Mouse (Mus musculus) midbrain, embryonic 13.5 days (tissue): ENCODE measurements at regions not wholly inside any gene's neighbourhood (a gene's known extent, or its start where the extent isn't known, plus 50 kb on each side); places are given as distances from the start of the nearest gene placed in this dataset.

Source experiments
- ATAC-seq: fragments of 200-750 bp; cut with Nextera tagmentation; 2 replicates; pipeline ENCODE4 v1.8.0; 2017; ENCODE audit warnings: mild to moderate bottlenecking, moderate TSS enrichment, moderate library complexity
- H3K27ac ChIP-seq: fragments of 300-500 bp; sonication (generic); 2 replicates; pipeline ENCODE4 v1.5.1; 2015; ENCODE audit warnings: inconsistent platforms, mild to moderate bottlenecking, moderate library complexity
- H3K27me3 ChIP-seq: fragments of 300-500 bp; sonication (generic); 2 replicates; pipeline ENCODE4 v1.6.1; 2015; ENCODE audit warnings: mild to moderate bottlenecking, inconsistent platforms
- H3K36me3 ChIP-seq: fragments of 300-500 bp; sonication (generic); 2 replicates; pipeline ENCODE4 v1.6.1; 2015; ENCODE audit warnings: mild to moderate bottlenecking, inconsistent platforms
- H3K4me1 ChIP-seq: fragments of 300-500 bp; sonication (generic); replicated peaks from 2 replicates; pipeline ENCODE4 v1.6.1; 2015; ENCODE audit warnings: inconsistent platforms
- H3K4me2 ChIP-seq: fragments of 300-500 bp; sonication (generic); replicated peaks from 2 replicates; pipeline ENCODE4 v1.6.1; 2015; ENCODE audit warnings: moderate library complexity, mild to moderate bottlenecking, inconsistent platforms
- H3K4me3 ChIP-seq: fragments of 300-500 bp; sonication (generic); replicated peaks from 2 replicates; pipeline ENCODE4 v1.5.1; 2015; ENCODE audit warnings: mild to moderate bottlenecking, inconsistent platforms
- H3K9ac ChIP-seq: fragments of 300-500 bp; sonication (generic); replicated peaks from 2 replicates; pipeline ENCODE4 v1.6.1; 2015; ENCODE audit warnings: mild to moderate bottlenecking, inconsistent platforms
- H3K9me3 ChIP-seq: fragments of 300-500 bp; sonication (generic); 2 replicates; pipeline ENCODE4 v1.6.1; 2016; ENCODE audit warnings: mild to moderate bottlenecking, inconsistent platforms
- WGBS: fragments of 180-500 bp; shearing (Covaris S2); methylation state at CpG from one replicate; pipeline ENCODE4 v1.1.7; 2015; 5-methylcytosine and 5-hydroxymethylcytosine counted together

DNA sequence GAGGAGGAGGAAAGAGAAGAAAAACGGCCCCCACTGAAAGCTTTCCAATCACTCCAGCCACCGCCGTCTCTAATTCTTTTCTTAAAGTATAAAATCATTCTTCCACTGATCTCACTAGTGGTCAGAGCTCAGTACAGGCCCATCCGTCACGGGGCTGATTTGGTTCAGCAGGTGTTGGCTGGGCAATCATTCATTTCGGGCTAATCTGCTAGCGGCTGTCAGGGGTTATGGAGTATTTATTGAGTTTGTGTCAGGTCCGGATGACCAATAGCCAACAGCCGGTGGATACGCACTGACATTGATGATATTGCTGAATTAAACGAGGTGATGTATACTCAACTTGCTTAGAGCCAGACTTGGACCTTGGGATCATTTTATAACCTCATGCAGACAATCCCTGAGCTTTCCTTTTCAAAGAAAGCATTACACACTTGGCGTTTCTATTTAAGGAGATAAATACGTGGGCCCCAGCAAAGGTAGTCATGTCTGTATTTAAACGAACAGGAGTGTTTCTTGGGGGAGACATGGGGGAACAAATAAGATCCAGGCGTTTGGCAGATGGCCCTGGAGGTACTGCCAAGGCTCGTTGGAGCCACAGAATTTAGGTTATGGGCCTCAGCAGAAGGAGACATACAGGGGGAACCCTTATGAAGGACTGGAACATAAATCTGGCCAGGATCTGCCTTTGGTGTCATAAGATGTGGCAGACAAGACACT is 385.1 kb downstream of the Gm45692 start:
- Histone ChIP-seq H3K4me3 (no peak overlapping the region), H3K36me3 (no peaks in the 10 kb centered on the region), H3K9ac (no peak overlapping the region), H3K9me3 (no peaks in the 10 kb centered on the region), H3K4me1 (peaks cover 12% of the 10 kb centered on the region; the same call in 1 of the 2 replicates), H3K27me3 (no peaks in the 10 kb centered on the region), H3K27ac (no peak overlapping the region), H3K4me2 (no peak overlapping the region)
- ATAC-seq, result no peak
- 71% methylated on average over 16 of the region's 16 CpGs for WGBS

DNA sequence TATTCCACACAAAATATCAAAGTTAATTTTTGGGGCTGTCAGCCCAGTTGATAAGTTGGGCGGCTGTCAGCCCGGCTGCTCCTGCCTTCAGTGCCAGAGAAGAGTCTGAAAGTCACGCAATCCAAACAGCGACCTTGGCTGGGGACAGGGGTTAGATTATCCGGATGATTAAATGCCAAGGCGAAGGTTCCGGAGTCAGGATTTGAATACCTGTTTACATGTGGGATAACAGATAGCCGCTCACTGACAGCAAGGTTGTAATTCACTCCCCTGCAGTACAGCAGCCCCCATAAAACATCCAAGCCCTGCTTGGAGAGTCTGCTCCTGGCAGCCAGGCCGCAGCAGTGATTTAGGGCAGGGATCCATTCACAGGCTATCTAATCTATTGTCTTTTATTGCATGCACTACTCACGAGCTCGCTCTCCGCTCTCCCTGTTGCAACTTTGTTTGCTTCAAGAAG is 388.3 kb downstream of the Gm45692 start:
- 63% methylated on average over 12 of the region's 12 CpGs for WGBS
- Histone ChIP-seq H3K4me3 (no peak overlapping the region), H3K9ac (no peak overlapping the region), H3K4me2 (no peak overlapping the region), H3K4me1 (peaks cover 9% of the 10 kb centered on the region; the same call in 1 of the 2 replicates), H3K27me3 (no peaks in the 10 kb centered on the region), H3K9me3 (no peaks in the 10 kb centered on the region), H3K36me3 (no peaks in the 10 kb centered on the region), H3K27ac (no peak overlapping the region)
- ATAC-seq, result no peak

DNA sequence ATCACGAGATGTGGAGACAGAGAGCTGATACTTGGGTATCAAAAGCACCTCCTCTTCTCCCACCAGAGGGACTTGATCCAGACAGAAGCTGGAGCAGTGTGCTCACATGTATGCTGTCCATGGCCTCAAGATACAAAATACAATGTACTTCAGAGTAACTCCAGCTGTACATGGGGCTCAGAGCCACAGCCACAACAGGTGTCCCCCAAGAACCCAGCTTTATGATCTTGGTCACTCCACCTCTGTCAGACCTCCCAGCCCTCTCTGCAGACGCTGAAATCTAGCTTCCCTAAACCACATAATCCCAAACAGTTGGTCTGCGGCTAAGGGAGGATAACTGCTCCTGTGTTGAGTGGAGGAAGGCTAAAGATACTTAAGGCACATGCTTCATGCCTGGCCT is 389.9 kb downstream of the Gm45692 start:
- no peaks in the 10 kb centered on the region for H3K36me3 ChIP-seq
- no peak overlapping the region for H3K4me2 ChIP-seq
- WGBS, result 75% methylated on average over 3 of the region's 3 CpGs
- no peaks in the 10 kb centered on the region for H3K27me3 ChIP-seq
- H3K9me3 ChIP-seq, result no peaks in the 10 kb centered on the region
- no peak overlapping the region for H3K4me3 ChIP-seq
- no peak for ATAC-seq
- H3K4me1 ChIP-seq, result peaks cover 9% of the 10 kb centered on the region; the same call in 1 of the 2 replicates
- H3K27ac ChIP-seq, result no peak overlapping the region
- H3K9ac ChIP-seq, result no peak overlapping the region

DNA sequence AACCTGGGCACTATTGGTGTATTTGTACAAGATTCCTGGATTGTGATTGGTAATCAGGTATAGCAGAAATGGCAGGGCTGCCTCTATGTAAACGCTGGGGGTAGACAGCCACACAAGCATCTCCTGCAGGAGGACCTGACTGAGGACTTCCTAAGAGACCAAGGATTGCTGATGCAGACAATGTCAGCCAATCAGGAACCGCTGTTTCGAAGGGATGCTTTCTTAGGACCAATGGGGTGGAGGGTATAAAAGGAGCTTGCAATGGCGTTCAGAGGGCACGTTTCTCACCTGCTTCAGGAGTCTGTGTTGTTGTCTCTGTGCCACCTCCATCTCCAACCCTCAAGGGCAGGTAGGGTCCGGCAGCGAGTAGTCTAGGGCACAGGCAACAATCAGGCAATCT is 393.7 kb downstream of the Gm45692 start:
- H3K27me3 ChIP-seq, result no peaks in the 10 kb centered on the region
- ATAC-seq, result no peak
- H3K9me3 ChIP-seq, result peaks cover 3% of the 10 kb centered on the region
- H3K9ac ChIP-seq, result no peak overlapping the region
- H3K4me2 ChIP-seq, result no peak overlapping the region
- H3K4me1 ChIP-seq, result peaks cover 3% of the 10 kb centered on the region; the same call in 1 of the 2 replicates
- H3K27ac ChIP-seq, result no peak overlapping the region
- H3K36me3 ChIP-seq, result no peaks in the 10 kb centered on the region
- no peak overlapping the region for H3K4me3 ChIP-seq
- WGBS, result 84% methylated on average over 7 of the region's 7 CpGs

DNA sequence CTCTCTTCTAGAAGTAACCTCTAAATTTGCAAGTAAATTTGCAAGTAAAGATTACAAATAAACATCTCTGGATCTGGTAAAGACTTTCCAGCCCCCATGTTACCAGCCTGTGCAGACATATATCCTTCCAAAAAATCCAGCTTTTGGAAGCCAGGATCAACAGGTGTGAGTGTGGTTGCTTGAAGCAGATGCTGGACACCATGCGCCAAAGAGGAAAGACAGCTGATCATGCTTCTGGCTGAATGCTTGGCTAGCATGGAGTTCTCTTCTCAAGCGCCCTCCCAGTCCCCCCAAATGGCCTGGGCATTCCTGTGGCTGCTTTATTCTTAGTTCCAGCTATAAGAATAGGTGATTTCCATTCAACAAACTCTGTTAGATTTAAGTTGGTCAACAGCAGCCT is 404.9 kb downstream of the Gm45692 start:
- no peak overlapping the region for H3K9ac ChIP-seq
- WGBS, result 91% methylated on average over 2 of the region's 2 CpGs

DNA sequence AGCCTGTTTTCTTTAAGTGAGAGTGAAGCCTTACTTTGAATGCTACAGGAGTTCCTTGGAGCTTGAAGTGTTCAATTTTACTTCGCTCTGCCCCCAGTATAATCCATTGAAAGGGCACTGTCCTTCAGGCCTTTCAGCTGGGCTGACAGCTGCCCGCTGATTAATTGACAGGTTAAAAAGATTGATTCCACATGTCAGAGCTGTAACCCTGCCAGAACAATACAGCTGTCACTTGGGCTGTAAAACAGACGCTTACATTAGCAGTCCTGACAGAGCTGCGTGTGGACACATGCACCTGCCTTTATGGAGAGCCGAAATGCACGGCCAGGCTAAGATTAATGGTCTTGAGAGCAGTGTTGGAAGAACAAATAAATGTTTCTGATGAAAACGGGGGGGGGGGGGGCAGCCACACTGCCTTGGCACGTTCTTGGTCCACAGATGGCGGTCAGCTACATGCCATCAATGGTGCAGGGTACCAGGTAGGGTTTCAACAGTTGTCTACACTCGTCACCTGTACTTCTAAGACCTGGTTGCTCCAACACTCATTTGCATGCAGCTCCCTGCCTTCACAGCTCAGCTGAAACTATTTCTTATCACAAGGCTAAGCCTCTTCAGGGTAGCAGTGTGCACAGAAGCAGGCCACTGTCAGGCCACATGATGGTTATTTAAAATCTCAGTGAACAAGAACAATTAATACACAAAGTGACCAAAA is 407.3 kb downstream of the Gm45692 start:
- no peak overlapping the region for H3K27ac ChIP-seq
- 0 out of 2 replicates have a peak, but pooled peaks cover 2% of the 10 kb centered on the region for H3K27me3 ChIP-seq
- H3K4me3 ChIP-seq, result no peak overlapping the region
- ATAC-seq, result peak; percentile 60
- H3K4me1 ChIP-seq, result peaks cover 16% of the 10 kb centered on the region
- no peaks in the 10 kb centered on the region for H3K9me3 ChIP-seq
- WGBS, result 21% methylated on average over 10 of the region's 10 CpGs
- H3K36me3 ChIP-seq, result no peaks in the 10 kb centered on the region
- H3K4me2 ChIP-seq, result no peak overlapping the region
- no peak overlapping the region for H3K9ac ChIP-seq

More for the DNA sequence above, 404.9 kb downstream of the Gm45692 start:
- Histone ChIP-seq H3K4me2 (no peak overlapping the region), H3K4me3 (no peak overlapping the region), H3K4me1 (peaks cover 16% of the 10 kb centered on the region), H3K36me3 (no peaks in the 10 kb centered on the region), H3K9me3 (no peaks in the 10 kb centered on the region), H3K27ac (no peak overlapping the region), H3K27me3 (0 out of 2 replicates have a peak, but pooled peaks cover 2% of the 10 kb centered on the region)
- no peak for ATAC-seq

DNA sequence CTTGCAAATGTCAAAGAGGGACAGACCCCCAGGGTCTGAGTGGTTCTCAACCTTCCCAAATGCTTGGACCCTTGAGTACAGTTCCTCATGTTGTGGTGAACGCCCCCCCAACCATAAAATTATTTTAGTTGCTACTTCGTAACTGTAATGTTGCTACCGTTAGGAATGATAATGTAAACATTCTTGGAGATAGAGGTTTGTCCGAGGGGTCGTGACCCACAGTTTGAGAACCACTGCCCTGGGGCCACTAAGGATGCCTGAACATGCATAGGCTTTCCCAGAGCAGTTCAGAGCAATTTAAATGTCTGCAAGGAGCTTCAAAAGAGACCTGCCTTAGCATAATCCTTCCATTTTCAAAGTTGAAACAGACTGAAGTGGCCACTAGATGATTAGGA is 407.8 kb downstream of the Gm45692 start:
- 0 out of 2 replicates have a peak, but pooled peaks cover 2% of the 10 kb centered on the region for H3K27me3 ChIP-seq
- H3K4me3 ChIP-seq, result no peak overlapping the region
- H3K4me2 ChIP-seq, result no peak overlapping the region
- H3K36me3 ChIP-seq, result no peaks in the 10 kb centered on the region
- H3K9ac ChIP-seq, result no peak overlapping the region
- no peak for ATAC-seq
- H3K9me3 ChIP-seq, result no peaks in the 10 kb centered on the region
- H3K4me1 ChIP-seq, result peaks cover 16% of the 10 kb centered on the region
- 62% methylated on average over 5 of the region's 5 CpGs for WGBS
- H3K27ac ChIP-seq, result no peak overlapping the region

DNA sequence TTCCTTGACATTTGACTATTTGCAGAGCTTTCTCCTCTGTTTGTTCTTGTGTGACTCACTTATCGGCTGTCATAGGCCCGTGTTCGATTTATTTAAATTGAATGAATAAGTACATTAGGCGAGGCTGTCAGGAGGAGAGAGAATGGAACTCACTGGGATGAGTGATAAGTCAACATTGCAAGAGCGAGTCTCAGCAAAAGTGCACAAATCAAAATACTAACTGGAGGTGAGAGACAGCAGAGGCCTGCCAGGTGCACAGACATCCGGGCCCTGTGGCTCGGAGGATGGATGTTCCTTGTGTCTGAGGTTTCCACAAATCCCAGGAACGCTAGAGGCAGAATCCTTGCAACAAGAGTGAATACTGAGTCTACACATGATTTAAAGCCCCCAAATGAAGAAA is 410.6 kb downstream of the Gm45692 start:
- no peaks in the 10 kb centered on the region for H3K9me3 ChIP-seq
- peaks cover 16% of the 10 kb centered on the region for H3K4me1 ChIP-seq
- H3K4me2 ChIP-seq, result no peak overlapping the region
- H3K27ac ChIP-seq, result no peak overlapping the region
- H3K36me3 ChIP-seq, result no peaks in the 10 kb centered on the region
- peaks cover 2% of the 10 kb centered on the region; the same call in 1 of the 2 replicates for H3K27me3 ChIP-seq
- H3K4me3 ChIP-seq, result no peak overlapping the region
- WGBS, result 81% methylated on average over 8 of the region's 8 CpGs
- H3K9ac ChIP-seq, result no peak overlapping the region
- no peak for ATAC-seq

DNA sequence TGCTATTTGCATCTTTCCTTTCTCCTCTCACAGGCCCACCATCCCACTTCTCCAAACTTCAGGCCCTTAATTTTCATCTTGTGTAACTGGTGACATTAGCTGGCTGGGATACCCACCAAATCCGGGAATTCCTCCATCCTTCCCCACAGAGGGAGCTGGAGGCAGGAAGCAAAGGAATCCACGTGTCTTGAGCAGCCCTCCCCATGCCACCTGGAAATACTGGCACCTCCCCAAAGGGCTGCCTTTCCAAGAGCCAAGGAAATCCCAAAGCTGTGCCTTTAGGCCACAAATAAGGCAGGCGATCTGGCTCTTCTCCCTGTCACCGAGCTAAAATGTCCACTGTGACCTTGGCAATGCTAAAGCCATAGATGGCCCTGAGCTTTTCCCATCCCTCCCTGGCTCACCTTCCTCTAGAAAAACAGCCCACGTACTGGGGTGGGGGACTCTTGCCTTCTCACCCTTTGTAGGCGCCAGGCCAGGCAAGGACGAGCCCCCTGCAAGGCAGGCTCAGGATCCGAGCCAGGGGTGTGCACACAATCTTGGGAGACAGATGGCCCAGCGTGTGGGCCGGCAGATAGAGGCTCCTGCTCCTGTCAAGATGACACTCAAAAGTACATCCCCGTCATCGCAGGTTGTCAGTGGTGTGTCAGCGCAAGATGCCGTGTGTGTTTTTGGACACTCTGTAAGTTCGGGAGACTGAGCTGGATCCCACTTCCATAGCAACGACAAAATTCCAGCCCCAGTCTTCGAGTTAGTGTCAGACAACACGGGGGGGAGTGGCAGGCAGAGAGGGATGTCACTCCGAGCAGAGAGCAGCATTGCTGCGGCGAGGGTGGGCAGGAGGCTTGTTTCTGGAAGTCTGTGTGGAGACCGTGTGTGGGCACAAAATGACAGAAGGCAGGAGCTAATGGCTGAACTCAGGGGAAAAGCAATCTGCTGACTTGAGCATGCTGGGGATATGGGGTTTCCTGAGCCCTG is 414.4 kb downstream of the Gm45692 start:
- H3K4me1 ChIP-seq, result no peaks in the 10 kb centered on the region
- H3K27me3 ChIP-seq, result no peaks in the 10 kb centered on the region; the same call in 1 of the 2 replicates
- WGBS, result 76% methylated on average over 22 of the region's 22 CpGs
- H3K4me3 ChIP-seq, result no peak overlapping the region
- H3K9ac ChIP-seq, result no peak overlapping the region
- H3K4me2 ChIP-seq, result no peak overlapping the region
- no peaks in the 10 kb centered on the region for H3K9me3 ChIP-seq
- H3K36me3 ChIP-seq, result no peaks in the 10 kb centered on the region
- no peak overlapping the region for H3K27ac ChIP-seq
- no peak for ATAC-seq

DNA sequence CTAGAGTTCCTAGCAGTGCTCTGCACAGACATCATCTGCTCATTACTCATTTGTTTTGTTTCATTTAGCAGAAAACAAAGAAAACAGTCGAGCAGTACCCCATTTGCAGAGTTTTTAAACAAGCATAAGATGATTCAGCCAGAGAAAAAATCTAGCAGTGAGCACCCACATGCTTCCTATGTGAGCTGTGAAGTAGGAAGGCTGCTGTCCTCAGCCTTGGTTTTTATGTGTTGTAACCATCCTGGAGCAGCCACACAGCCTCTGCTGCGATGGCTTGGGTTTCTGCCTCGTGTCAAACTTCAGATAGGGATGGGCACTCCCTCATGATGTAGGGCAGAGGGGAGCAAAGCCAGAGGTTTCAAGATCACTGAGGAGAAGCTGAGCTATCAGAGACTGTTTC is 416.5 kb downstream of the Gm45692 start:
- Histone ChIP-seq H3K4me1 (no peaks in the 10 kb centered on the region), H3K9me3 (no peaks in the 10 kb centered on the region), H3K4me2 (no peak overlapping the region), H3K9ac (no peak overlapping the region), H3K27ac (no peak overlapping the region), H3K27me3 (no peaks in the 10 kb centered on the region; the same call in 1 of the 2 replicates), H3K4me3 (no peak overlapping the region), H3K36me3 (no peaks in the 10 kb centered on the region)
- ATAC-seq, result no peak
- WGBS, result 83% methylated on average over 3 of the region's 3 CpGs

DNA sequence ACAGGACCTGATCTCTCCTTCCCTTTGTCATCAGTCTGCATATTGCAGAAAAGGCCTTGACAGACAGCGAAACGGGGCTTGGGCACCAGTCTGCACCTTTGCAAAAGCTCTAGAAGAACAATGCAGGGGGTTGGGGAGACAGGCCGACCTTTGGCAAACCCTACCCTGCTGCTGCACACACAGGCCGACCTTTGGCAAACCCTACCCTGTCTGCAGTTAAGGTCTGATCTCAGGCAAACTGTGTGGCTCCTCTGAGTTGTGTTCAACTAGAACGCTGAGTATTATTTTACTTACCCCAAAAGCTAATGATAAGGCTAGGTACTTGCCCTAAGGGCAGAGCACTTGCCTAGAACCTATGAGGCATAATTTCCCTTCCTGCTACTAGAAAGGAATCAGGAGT is 423.4 kb upstream of the Zfp703 start:
- H3K4me2 ChIP-seq, result no peak overlapping the region
- 72% methylated on average over 5 of the region's 5 CpGs for WGBS

More for the DNA sequence above, 423.4 kb upstream of the Zfp703 start:
- H3K9me3 ChIP-seq, result no peaks in the 10 kb centered on the region
- H3K27ac ChIP-seq, result no peak overlapping the region
- no peak overlapping the region for H3K4me3 ChIP-seq
- no peaks in the 10 kb centered on the region for H3K27me3 ChIP-seq
- no peak for ATAC-seq
- no peaks in the 10 kb centered on the region for H3K4me1 ChIP-seq
- no peaks in the 10 kb centered on the region for H3K36me3 ChIP-seq
- H3K9ac ChIP-seq, result no peak overlapping the region
